Mouse (Mus musculus) testis, adult 2 months (tissue): Measurements from ENCODE around the gene Psg26.

ENCODE experiments used
- CTCF ChIP-seq: fragments of 200-500 bp; IDR thresholded peaks from 2 replicates; pipeline ENCODE4 v1.5.1; 2012; ENCODE audit warnings: low read depth, mild to moderate bottlenecking, inconsistent platforms, low read length, moderate library complexity; ENCODE audit not compliant: control insufficient read depth, insufficient read depth, insufficient replicate concordance
- POLR2A ChIP-seq: fragments of 200-500 bp; IDR thresholded peaks from 2 replicates; pipeline ENCODE4 v1.6.1; 2012; ENCODE audit warnings: low read depth, mild to moderate bottlenecking, inconsistent platforms, low read length, moderate library complexity; ENCODE audit not compliant: control insufficient read depth

GRCm38 (mm10) chr7:18484077-18484476 is at the start of gene Psg26:
- TF ChIP-seq POLR2A (no peak), CTCF (no peak)
